Mouse (Mus musculus) T-helper 2 cell (primary cell): Measurements from ENCODE around the gene Uimc1.

Experiments used
- in situ Hi-C: fragments of 300-600 bp; cut with MboI, MseI; formaldehyde crosslinking; loops from one replicate; pipeline ENCODE4 v1.15.1; 2025; ENCODE audit warnings: high pct_unique_total_duplicates

Gene Uimc1

DNA sequence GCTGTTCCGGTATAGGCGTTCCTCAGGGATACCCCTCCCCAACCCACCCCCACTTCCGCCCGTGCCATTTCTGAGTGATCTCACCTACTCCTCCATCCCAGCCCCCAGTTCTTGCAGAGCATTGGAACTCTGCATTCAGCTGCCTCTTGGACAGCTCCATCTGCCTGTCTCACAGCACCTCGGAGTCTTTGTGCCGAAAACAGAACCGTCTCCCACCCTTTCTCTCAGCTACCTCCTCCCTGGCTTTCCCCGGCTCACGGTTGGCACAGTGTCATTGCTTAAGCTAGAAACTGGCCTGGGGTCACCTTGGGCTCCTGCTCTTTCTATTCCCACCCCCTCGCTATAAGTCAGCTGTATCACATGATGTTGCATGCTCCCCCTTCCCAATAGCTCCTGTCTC is 99.7 kb downstream of the Uimc1 start:
- in situ Hi-C loops: no loop called here

DNA sequence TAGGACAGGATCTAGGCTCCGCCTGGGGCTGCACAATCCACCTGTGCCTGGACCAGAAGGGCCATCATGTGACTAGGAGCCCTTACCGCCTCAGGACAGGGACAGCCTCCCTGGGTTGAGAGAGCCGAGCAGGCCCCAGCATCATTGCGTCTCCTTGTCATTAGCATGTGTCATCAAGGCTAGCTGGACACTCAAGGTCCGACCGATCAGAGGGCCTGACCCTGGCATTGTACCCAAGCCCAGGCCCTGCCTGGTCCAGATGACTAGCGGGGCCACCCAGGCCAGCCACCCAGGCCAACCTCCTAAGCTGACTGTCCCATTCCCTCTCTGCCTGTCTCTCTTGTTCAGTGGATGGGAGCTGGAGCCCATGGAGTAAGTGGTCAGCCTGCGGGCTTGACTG is 102.5 kb downstream of the Uimc1 start:
- in situ Hi-C loops: no loop called here

GRCm38 (mm10) chr13:54995161-54995560 is 104.9 kb downstream of the Uimc1 start:
- in situ Hi-C loops: no loop called here

DNA sequence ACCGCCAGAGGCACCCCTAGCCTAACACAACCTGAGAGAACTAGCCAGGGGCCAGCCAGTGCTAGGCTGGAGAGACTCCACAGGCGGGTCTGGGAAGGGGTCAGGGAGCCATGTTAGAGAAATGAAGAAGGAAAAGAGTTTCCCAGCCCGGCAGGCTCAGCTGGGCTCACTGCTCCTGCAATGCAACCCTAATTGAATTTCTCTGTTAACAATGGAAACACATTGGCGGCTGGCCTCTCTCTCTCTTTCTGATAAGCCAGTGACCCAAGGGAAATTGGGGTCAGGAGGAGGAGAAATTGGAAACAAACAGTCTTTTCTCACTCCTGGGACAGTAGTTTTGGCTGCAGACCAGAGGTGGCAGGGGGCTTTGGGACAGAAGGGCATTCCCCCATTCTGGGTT is 105.5 kb downstream of the Uimc1 start:
- in situ Hi-C loops: no loop called here

DNA sequence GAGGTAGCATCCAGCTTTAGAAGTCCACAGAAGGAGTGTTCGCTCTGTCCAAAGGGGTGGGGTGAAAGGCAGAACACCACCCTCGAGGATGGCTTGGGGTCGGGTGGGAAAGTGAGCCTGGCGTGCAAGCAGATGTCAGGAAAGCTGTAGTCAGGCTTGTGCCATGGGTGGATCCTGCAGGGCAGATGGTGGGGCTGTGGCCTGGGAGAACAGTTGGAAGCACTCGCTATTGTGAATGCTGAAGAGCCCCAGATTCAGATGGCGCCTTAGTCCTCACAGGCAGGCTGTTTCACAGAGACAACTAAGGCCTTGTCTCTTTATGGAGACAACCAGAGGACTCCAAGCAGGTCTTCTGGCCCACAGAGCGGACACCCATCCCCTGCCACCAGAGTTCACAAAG is 107.9 kb downstream of the Uimc1 start:
- in situ Hi-C loops: no loop called here

DNA sequence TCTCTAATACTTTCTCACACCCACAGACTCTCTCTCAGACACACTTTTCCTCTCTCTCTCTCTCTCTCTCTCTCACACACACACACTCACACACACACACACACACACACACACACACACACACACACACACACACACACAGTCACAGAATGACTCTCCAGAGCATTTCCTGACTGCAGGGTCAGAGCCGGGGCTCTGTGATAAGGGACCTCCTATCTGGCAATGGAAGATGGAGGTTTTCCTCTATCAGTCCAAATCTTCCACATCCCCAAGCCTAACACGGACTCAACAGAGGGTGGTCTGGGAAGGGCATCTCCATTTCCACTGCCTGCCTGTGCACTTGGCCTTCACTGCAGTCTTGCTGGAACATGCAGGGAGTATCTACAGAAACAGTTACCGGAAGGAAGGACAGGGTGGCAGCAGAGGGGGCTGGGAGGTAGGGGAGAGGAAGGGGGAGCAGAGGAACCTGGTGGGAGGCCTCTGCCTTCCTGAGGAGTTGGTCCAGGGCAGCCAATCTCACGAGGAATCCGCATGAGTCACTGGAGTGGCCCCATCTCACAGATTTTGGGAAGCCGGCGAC is 111.8 kb downstream of the Uimc1 start:
- in situ Hi-C loops: no loop called here

DNA sequence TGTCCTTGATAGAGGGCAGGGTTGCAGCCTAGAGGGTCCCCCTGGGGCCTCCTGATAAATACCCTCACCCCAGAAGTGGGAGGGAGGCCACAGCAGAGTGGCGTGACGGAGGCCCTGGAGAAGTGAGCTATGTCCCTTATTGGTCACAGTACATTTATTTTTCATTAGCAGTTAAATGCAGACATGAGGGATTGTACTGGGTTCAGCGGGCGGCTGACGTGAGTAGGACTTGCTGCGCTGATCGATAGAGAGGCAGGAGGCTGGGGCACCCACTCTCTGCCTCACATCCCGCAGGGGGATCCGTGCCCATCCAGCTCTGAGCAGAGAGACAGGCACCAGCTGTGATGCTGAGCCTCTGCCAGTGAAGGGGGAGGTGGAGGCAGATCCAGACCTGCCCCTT is 112.7 kb downstream of the Uimc1 start:
- in situ Hi-C loops: no loop called here

DNA sequence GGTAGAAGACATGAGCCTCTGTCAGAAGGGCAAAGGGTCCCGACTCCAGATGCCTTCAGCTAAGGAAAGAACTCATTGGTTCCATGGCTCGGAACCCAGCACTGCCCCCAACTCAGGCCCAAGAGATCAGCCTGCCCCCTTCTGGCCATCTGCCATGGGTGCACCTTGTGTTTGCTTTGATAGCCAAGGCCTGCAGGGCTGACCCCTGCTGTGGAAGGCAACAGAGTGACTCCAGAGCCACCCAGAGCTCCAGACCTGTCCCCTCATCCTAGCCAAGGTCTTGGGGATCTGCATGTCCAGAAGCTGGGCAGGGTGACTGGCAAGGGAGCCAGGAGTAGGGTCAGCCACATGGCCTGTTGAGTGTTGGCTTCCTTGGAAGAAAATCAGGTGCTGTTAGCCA is 116.5 kb downstream of the Uimc1 start:
- in situ Hi-C loops: no loop called here

DNA sequence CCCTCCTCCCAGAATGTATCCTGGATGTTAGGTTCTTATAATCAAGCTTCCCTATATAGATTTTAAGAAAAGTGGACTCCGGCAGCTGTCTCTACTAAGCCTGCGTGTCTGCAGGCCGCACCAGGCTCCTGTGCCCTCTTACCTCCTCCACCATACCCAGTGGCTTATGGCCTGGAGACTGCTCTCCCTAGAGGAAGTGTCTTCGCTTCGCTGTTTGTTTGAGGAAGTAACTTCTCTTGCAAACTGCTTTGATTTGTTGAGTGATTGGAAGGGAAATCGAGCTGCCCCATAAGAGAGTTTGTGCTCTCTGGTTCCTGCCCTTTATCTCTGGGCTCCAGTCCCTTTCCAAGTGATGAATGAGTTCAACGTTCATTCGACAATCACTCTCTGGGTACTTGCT is 117.1 kb downstream of the Uimc1 start:
- in situ Hi-C loops: no loop called here

GRCm38 (mm10) chr13:54980957-54981356 is 119.1 kb downstream of the Uimc1 start:
- in situ Hi-C loops: no loop called here

GRCm38 (mm10) chr13:54978804-54979203 is 121.3 kb downstream of the Uimc1 start:
- in situ Hi-C loops: no loop called here
